Mouse (Mus musculus) liver, embryonic 16.5 days (tissue): ENCODE measurements at regions not wholly inside any gene's neighbourhood (a gene's known extent, or its start where the extent isn't known, plus 50 kb on each side); places are given as distances from the start of the nearest gene placed in this dataset.
A peak's percentile ranks its signal among the peaks of the same experiment; 100 is the strongest.

Source experiments
- ATAC-seq: fragments of 200-750 bp; cut with Nextera tagmentation; 2 replicates; pipeline ENCODE4 v1.8.0; 2017; ENCODE audit warnings: low read depth, mild to moderate bottlenecking, moderate number of reproducible peaks, moderate library complexity
- H3K27ac ChIP-seq: fragments of 300-500 bp; sonication (generic); 2 replicates; pipeline ENCODE4 v1.5.1; 2014; ENCODE audit warnings: mild to moderate bottlenecking, low read length
- H3K27me3 ChIP-seq: fragments of 300-500 bp; sonication (generic); 2 replicates; pipeline ENCODE4 v1.6.1; 2014; ENCODE audit warnings: low read depth, low read length, mixed read lengths; ENCODE audit not compliant: control insufficient read depth, insufficient read depth
- H3K36me3 ChIP-seq: fragments of 300-500 bp; sonication (generic); 2 replicates; pipeline ENCODE4 v1.6.1; 2014; ENCODE audit warnings: mild to moderate bottlenecking; ENCODE audit not compliant: control insufficient read depth, insufficient read depth
- H3K4me1 ChIP-seq: fragments of 300-500 bp; sonication (generic); 2 replicates; pipeline ENCODE4 v1.6.1; 2014; ENCODE audit warnings: low read depth, low read length, mixed read lengths; ENCODE audit not compliant: control insufficient read depth
- H3K4me2 ChIP-seq: fragments of 300-500 bp; sonication (generic); 2 replicates; pipeline ENCODE4 v1.6.1; 2014; ENCODE audit warnings: low read depth, low read length, mixed read lengths
- H3K4me3 ChIP-seq: fragments of 300-500 bp; sonication (generic); 2 replicates; pipeline ENCODE4 v1.5.1; 2014; ENCODE audit warnings: low read depth, mild to moderate bottlenecking, low read length
- H3K9ac ChIP-seq: fragments of 300-500 bp; sonication (generic); 2 replicates; pipeline ENCODE4 v1.6.1; 2014; ENCODE audit warnings: low read depth, low read length
- H3K9me3 ChIP-seq: fragments of 300-500 bp; sonication (generic); replicated peaks from 2 replicates; pipeline ENCODE4 v1.6.1; 2016; ENCODE audit warnings: low read length; ENCODE audit not compliant: control insufficient read depth
- WGBS: fragments of 180-500 bp; shearing (Covaris S2); extraction: QIAGEN DNeasy Blood & Tissue Kit; methylation state at CpG from one replicate; pipeline ENCODE4 v1.1.7; 2014; ENCODE audit not compliant: insufficient replicate concordance; 5-methylcytosine and 5-hydroxymethylcytosine counted together

GRCm38 (mm10) chr9:120689025-120689424, 117.8 kb downstream of the Rpl14 start:
- Histone ChIP-seq H3K4me2 (no peak overlapping the region), H3K4me3 (no peak overlapping the region), H3K36me3 (no peaks in the 10 kb centered on the region), H3K27me3 (no peaks in the 10 kb centered on the region), H3K9ac (no peak overlapping the region), H3K9me3 (no peaks in the 10 kb centered on the region), H3K27ac (no peak overlapping the region), H3K4me1 (no peaks in the 10 kb centered on the region; the same call in 1 of the 2 replicates)
- no peak for ATAC-seq
- 36% methylated on average over 11 of the region's 11 CpGs for WGBS

GRCm38 (mm10) chr9:120690510-120690909, 119.3 kb downstream of the Rpl14 start:
- WGBS = 37% methylated on average over 5 of the region's 5 CpGs
- Histone ChIP-seq H3K27ac (no peak overlapping the region), H3K4me2 (no peak overlapping the region)

GRCm38 (mm10) chr9:120690961-120691941, 120.0 kb downstream of the Rpl14 start:
- Histone ChIP-seq H3K9me3 (no peaks in the 10 kb centered on the region), H3K4me1 (no peaks in the 10 kb centered on the region; the same call in 1 of the 2 replicates), H3K36me3 (no peaks in the 10 kb centered on the region), H3K4me2 (peak overlapping the region; percentile 51), H3K4me3 (peak overlapping the region; percentile 29), H3K27ac (peak overlapping the region; percentile 10; the same call in 1 of the 2 replicates), H3K9ac (no peak overlapping the region), H3K27me3 (no peaks in the 10 kb centered on the region)
- WGBS = 7% methylated on average over 30 of the region's 30 CpGs
- peak; percentile 83 for ATAC-seq

More at GRCm38 (mm10) chr9:120690510-120690909, 119.3 kb downstream of the Rpl14 start:
- Histone ChIP-seq H3K4me1 (no peaks in the 10 kb centered on the region; the same call in 1 of the 2 replicates), H3K27me3 (no peaks in the 10 kb centered on the region), H3K36me3 (no peaks in the 10 kb centered on the region), H3K9ac (no peak overlapping the region), H3K9me3 (no peaks in the 10 kb centered on the region), H3K4me3 (no peak overlapping the region)
- ATAC-seq = no peak

- Histone ChIP-seq H3K4me1 (no peaks in the 10 kb centered on the region; the same call in 1 of the 2 replicates), H3K4me2 (peak overlapping the region; percentile 51; the same call in 1 of the 2 replicates), H3K27me3 (no peaks in the 10 kb centered on the region), H3K9me3 (no peaks in the 10 kb centered on the region), H3K27ac (no peak overlapping the region), H3K9ac (no peak overlapping the region), H3K36me3 (no peaks in the 10 kb centered on the region), H3K4me3 (no peak overlapping the region)
- no peak for ATAC-seq
- WGBS = 38% methylated on average over 14 of the region's 14 CpGs
Observed at GRCm38 (mm10) chr9:120691971-120692401, 120.7 kb downstream of the Rpl14 start.

GRCm38 (mm10) chr9:120694457-120694856, 123.2 kb downstream of the Rpl14 start:
- Histone ChIP-seq H3K27me3 (no peaks in the 10 kb centered on the region), H3K9me3 (no peaks in the 10 kb centered on the region), H3K4me1 (no peaks in the 10 kb centered on the region; the same call in 1 of the 2 replicates), H3K4me2 (no peak overlapping the region), H3K4me3 (no peak overlapping the region), H3K9ac (no peak overlapping the region), H3K36me3 (no peaks in the 10 kb centered on the region), H3K27ac (no peak overlapping the region)
- 52% methylated on average over 5 of the region's 5 CpGs for WGBS
- no peak for ATAC-seq

GRCm38 (mm10) chr9:120695966-120696365, 124.7 kb downstream of the Rpl14 start:
- H3K4me3 ChIP-seq = no peak overlapping the region
- H3K36me3 ChIP-seq = no peaks in the 10 kb centered on the region
- no peak for ATAC-seq
- H3K9ac ChIP-seq = no peak overlapping the region
- H3K9me3 ChIP-seq = no peaks in the 10 kb centered on the region
- H3K27me3 ChIP-seq = no peaks in the 10 kb centered on the region
- no peak overlapping the region for H3K4me2 ChIP-seq
- no peaks in the 10 kb centered on the region; the same call in 1 of the 2 replicates for H3K4me1 ChIP-seq
- H3K27ac ChIP-seq = no peak overlapping the region
- WGBS = 41% methylated on average over 10 of the region's 10 CpGs

- no peak overlapping the region for H3K4me2 ChIP-seq
- H3K27ac ChIP-seq = no peak overlapping the region
- no peaks in the 10 kb centered on the region for H3K27me3 ChIP-seq
- H3K36me3 ChIP-seq = no peaks in the 10 kb centered on the region
- H3K4me1 ChIP-seq = no peaks in the 10 kb centered on the region
- WGBS = 69% methylated on average over 7 of the region's 7 CpGs
- no peak for ATAC-seq
- no peak overlapping the region for H3K4me3 ChIP-seq
- no peak overlapping the region for H3K9ac ChIP-seq
- H3K9me3 ChIP-seq = no peaks in the 10 kb centered on the region
Observed at GRCm38 (mm10) chr9:120697749-120698148, 126.5 kb downstream of the Rpl14 start.

- Histone ChIP-seq H3K9ac (no peak overlapping the region), H3K9me3 (no peaks in the 10 kb centered on the region), H3K27ac (no peak overlapping the region), H3K4me3 (no peak overlapping the region), H3K36me3 (no peaks in the 10 kb centered on the region), H3K4me1 (no peaks in the 10 kb centered on the region), H3K27me3 (no peaks in the 10 kb centered on the region), H3K4me2 (no peak overlapping the region)
- WGBS = 58% methylated on average over 5 of the region's 5 CpGs
- no peak for ATAC-seq
Observed at GRCm38 (mm10) chr9:120699781-120700180, 128.5 kb downstream of the Rpl14 start.

- WGBS = 40% methylated on average over 7 of the region's 7 CpGs
- no peak overlapping the region for H3K4me3 ChIP-seq
- no peak overlapping the region for H3K9ac ChIP-seq
- H3K27ac ChIP-seq = no peak overlapping the region
- no peaks in the 10 kb centered on the region for H3K27me3 ChIP-seq
- no peaks in the 10 kb centered on the region for H3K9me3 ChIP-seq
- H3K36me3 ChIP-seq = no peaks in the 10 kb centered on the region
- no peaks in the 10 kb centered on the region; the same call in none of the 2 replicates for H3K4me1 ChIP-seq
- ATAC-seq = no peak
- H3K4me2 ChIP-seq = no peak overlapping the region
Observed at GRCm38 (mm10) chr9:120702836-120703235, 131.6 kb downstream of the Rpl14 start.
